Mouse (Mus musculus) liver, embryonic 12.5 days (tissue): Measurements from ENCODE around the gene Msmb. TPM values are rescaled to one million over a fixed set of nuclear protein-coding genes. Genes with fewer than 3 reads are reported as not detected.
A peak's percentile ranks its signal among the peaks of the same experiment; 100 is the strongest.

Experiments
- ATAC-seq: fragments of 200-750 bp; cut with Nextera tagmentation; 2 replicates; pipeline ENCODE4 v1.8.0; 2017; ENCODE audit warnings: moderate number of reproducible peaks, mild to moderate bottlenecking, moderate library complexity
- H3K27ac ChIP-seq: fragments of 300-500 bp; sonication (generic); 2 replicates; pipeline ENCODE4 v1.5.1; 2016; ENCODE audit warnings: mild to moderate bottlenecking
- H3K27me3 ChIP-seq: fragments of 300-500 bp; sonication (generic); replicated peaks from 2 replicates; pipeline ENCODE4 v1.6.1; 2016; ENCODE audit warnings: mild to moderate bottlenecking, moderate library complexity
- H3K36me3 ChIP-seq: fragments of 300-500 bp; sonication (generic); 2 replicates; pipeline ENCODE4 v1.6.1; 2016; ENCODE audit warnings: mild to moderate bottlenecking, moderate library complexity
- H3K4me1 ChIP-seq: fragments of 300-500 bp; sonication (generic); 2 replicates; pipeline ENCODE4 v1.6.1; 2016
- H3K4me2 ChIP-seq: fragments of 300-500 bp; sonication (generic); 2 replicates; pipeline ENCODE4 v1.6.1; 2016; ENCODE audit warnings: mild to moderate bottlenecking, moderate library complexity
- H3K4me3 ChIP-seq: fragments of 300-500 bp; sonication (generic); 2 replicates; pipeline ENCODE4 v1.5.1; 2016; ENCODE audit warnings: mild to moderate bottlenecking, moderate library complexity
- H3K9ac ChIP-seq: fragments of 300-500 bp; sonication (generic); 2 replicates; pipeline ENCODE4 v1.6.1; 2016; ENCODE audit warnings: mild to moderate bottlenecking, moderate library complexity
- H3K9me3 ChIP-seq: fragments of 300-500 bp; sonication (generic); replicated peaks from 2 replicates; pipeline ENCODE4 v1.6.1; 2016; ENCODE audit warnings: mild to moderate bottlenecking, moderate library complexity
- WGBS: fragments of 180-500 bp; shearing (Covaris S2); methylation state at CpG from one replicate; pipeline ENCODE4 v1.1.7; 2016; ENCODE audit not compliant: insufficient replicate concordance; 5-methylcytosine and 5-hydroxymethylcytosine counted together
- polyA plus RNA-seq: library from polyadenylated mRNA; unstranded; fragments of >200 nt; fragmentation: Nextera tagmentation; extraction: Ambion mirVana; gene quantifications from 2 replicates; pipeline ENCODE4 v1.2.1, GENCODE M21; 2016

Msmb gene
- polyA plus RNA-seq, 1 experiment from 2014 or later = 0.50 TPM

- no peaks in the 10 kb centered on the region for H3K36me3 ChIP-seq
- H3K27ac ChIP-seq = no peak overlapping the region
- H3K4me1 ChIP-seq = peaks cover 14% of the 10 kb centered on the region
- H3K9ac ChIP-seq = no peak overlapping the region
- no peak overlapping the region for H3K4me3 ChIP-seq
- H3K4me2 ChIP-seq = no peak overlapping the region
- 70% methylated on average over 2 of the region's 2 CpGs for WGBS
- H3K9me3 ChIP-seq = peaks cover 12% of the 10 kb centered on the region; the same call in 1 of the 2 replicates
- no peak for ATAC-seq
- H3K27me3 ChIP-seq = no peaks in the 10 kb centered on the region
Measured at GRCm38 (mm10) chr14:32150872-32151271, 9.0 kb downstream of the Msmb start.

DNA sequence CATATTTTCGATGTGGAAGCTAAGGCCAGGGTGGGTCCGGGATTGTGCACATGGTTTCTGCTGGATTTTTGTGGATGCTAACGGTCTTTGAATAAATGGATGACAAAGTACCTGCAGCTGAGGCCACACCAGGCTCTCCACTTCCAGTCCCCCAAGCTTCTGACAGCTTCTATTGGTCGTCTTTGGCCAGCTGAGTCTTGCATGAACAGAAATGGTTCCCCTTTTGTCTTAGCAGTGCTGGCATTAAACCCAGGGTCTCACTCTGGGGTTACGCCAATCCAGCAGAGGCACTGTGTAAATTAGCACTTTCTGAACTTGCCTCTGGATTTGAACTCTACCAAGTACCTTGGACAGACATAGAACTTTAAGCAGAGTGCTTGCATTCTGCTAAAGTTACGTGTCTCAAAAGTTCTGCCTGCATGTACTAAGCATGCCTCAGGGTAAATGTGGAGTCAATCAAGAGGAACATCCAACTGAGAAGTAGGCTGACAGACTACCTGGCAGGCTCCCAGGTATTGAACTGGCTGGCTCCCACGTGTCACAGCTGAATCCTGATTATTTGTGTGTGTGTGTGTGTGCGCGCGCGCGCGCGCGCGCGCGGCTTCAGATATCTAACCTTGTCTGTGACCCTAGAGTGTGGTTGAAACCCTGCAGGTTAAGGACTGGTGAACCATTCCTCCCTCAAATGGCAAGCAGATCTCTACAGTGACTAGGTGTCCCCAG lies 10.6 kb downstream of the Msmb start:
- H3K9me3 ChIP-seq = peaks cover 7% of the 10 kb centered on the region; the same call in 1 of the 2 replicates
- no peak overlapping the region for H3K4me2 ChIP-seq
- no peaks in the 10 kb centered on the region for H3K27me3 ChIP-seq
- WGBS = 81% methylated on average over 18 of the region's 18 CpGs
- peaks cover 1% of the 10 kb centered on the region for H3K4me1 ChIP-seq
- no peak overlapping the region for H3K4me3 ChIP-seq
- no peak overlapping the region for H3K9ac ChIP-seq
- ATAC-seq = no peak
- no peak overlapping the region for H3K27ac ChIP-seq
- H3K36me3 ChIP-seq = no peaks in the 10 kb centered on the region

DNA sequence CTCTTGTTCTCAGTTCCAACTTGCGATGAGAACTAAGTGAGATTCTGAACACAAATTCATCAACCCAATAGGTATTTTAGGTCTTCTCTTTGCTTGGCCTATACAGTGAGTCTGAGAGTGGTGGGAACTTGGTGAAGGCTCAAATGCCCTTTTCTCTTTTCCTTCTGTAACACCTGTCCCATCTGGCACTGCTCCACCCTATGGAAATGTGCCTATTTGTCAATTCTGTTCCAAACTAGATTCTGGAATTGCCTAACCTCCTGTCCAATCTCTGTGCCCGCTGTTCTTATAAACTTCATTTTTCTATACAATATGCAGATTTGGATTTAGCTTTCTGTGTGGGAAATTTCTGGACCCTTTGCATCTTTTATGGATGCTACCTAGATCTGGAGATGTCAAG lies 11.3 kb downstream of the Msmb start:
- no peaks in the 10 kb centered on the region; the same call in 1 of the 2 replicates for H3K9me3 ChIP-seq
- no peak overlapping the region for H3K4me2 ChIP-seq
- 87% methylated on average over 2 of the region's 2 CpGs for WGBS
- H3K4me3 ChIP-seq = no peak overlapping the region
- no peaks in the 10 kb centered on the region for H3K4me1 ChIP-seq
- no peak overlapping the region for H3K9ac ChIP-seq
- H3K27me3 ChIP-seq = no peaks in the 10 kb centered on the region
- ATAC-seq = no peak
- H3K36me3 ChIP-seq = no peaks in the 10 kb centered on the region
- no peak overlapping the region for H3K27ac ChIP-seq

DNA sequence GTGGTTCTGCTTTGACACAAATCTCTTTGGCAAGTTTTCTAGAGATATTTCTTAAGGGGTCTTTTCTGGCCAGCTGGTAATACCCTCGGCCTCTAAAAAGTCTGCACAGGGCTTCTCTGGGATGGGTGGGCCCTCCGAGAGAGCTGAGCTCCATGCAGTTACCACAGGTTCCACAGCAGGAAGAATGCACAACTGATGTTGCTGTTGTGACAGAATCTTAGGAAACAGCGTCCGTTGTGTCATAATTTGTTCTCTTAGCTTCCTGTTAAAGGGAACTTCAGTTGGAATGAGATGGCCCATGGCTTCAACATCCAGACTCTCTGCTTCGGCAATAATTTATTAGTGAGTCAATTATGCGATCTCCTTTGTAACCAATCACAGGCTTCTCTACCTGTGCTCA lies 12.9 kb downstream of the Msmb start:
- Histone ChIP-seq H3K27ac (no peak overlapping the region), H3K9me3 (no peaks in the 10 kb centered on the region)
- 80% methylated on average over 6 of the region's 6 CpGs for WGBS

GRCm38 (mm10) chr14:32159150-32159670 lies 17.4 kb downstream of the Msmb start:
- no peaks in the 10 kb centered on the region for H3K9me3 ChIP-seq
- no peaks in the 10 kb centered on the region for H3K27me3 ChIP-seq
- H3K36me3 ChIP-seq = peaks cover 7% of the 10 kb centered on the region; the same call in 1 of the 2 replicates
- H3K4me3 ChIP-seq = peak overlapping the region; percentile 92
- ATAC-seq = peak; percentile 2
- WGBS = 30% methylated on average over 4 of the region's 4 CpGs
- H3K27ac ChIP-seq = peak overlapping the region; percentile 97
- peaks cover 50% of the 10 kb centered on the region for H3K4me1 ChIP-seq
- H3K9ac ChIP-seq = peak overlapping the region; percentile 43
- peak overlapping the region; percentile 89 for H3K4me2 ChIP-seq

More for the DNA sequence above, 12.9 kb downstream of the Msmb start:
- Histone ChIP-seq H3K9ac (no peak overlapping the region), H3K4me3 (no peak overlapping the region), H3K4me1 (peaks cover 12% of the 10 kb centered on the region), H3K36me3 (no peaks in the 10 kb centered on the region), H3K4me2 (no peak overlapping the region), H3K27me3 (no peaks in the 10 kb centered on the region)
- no peak for ATAC-seq

GRCm38 (mm10) chr14:32159690-32160246 lies 17.9 kb downstream of the Msmb start, which contains the start of gene Ncoa4:
Ncoa4 (plus strand) TSS chr14:32159865.
- peaks cover 56% of the 10 kb centered on the region for H3K4me1 ChIP-seq
- H3K9me3 ChIP-seq = no peaks in the 10 kb centered on the region
- peak; percentile 92 for ATAC-seq
- H3K27me3 ChIP-seq = no peaks in the 10 kb centered on the region
- H3K9ac ChIP-seq = peak within 1 kb of the TSS; percentile 94
- peak within 1 kb of the TSS; percentile 97 for H3K27ac ChIP-seq
- WGBS = under 1% methylated on average over 40 of the region's 40 CpGs
- peaks cover 7% of the 10 kb centered on the region; the same call in 1 of the 2 replicates for H3K36me3 ChIP-seq
- peak within 1 kb of the TSS; percentile 89 for H3K4me2 ChIP-seq
- peak within 1 kb of the TSS; percentile 92 for H3K4me3 ChIP-seq

- ATAC-seq = no peak
Measured at GRCm38 (mm10) chr14:32160563-32160962, 18.7 kb downstream of the Msmb start.

DNA sequence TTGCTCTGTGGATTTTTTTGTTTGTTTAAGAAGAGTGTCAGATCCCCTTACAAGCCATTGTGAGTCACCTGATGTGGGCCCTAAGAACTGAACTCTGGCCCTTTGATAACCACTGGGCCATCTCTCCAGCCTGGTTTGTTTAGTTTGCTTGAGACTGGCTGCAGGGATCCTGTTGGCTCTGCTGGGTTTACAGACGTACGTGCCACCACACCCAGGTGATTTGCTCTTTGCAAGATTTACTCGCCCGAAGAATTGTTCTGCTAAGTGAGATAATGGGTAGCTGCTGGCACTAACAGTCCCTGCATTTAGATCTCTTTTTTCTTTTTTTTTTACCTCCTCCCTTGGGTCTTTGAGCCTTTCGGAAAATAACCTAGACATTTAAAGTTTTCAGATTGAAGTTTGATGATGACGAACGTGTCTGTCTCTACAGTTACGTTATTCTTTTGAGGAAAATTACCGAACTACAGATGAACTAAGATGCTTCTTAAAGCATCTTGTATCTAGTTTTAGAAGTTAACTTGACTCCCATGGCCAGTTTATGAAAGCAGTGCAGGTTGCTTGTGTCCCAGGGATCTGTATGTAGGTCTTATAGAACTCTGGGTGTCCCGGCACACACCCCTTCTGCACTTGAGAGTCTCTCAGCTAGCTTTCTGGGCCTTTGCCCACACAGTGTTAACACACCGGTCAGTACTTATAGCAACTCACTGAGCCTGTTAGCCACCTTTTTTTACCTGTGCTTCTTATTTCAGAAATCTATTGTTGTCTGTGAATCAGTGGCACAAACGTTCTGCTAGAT lies 19.5 kb downstream of the Msmb start:
- H3K27ac ChIP-seq = peak overlapping the region; percentile 97
- H3K27me3 ChIP-seq = no peaks in the 10 kb centered on the region
- peaks cover 69% of the 10 kb centered on the region for H3K4me1 ChIP-seq
- H3K4me2 ChIP-seq = peak overlapping the region; percentile 89
- peak overlapping the region; percentile 94 for H3K9ac ChIP-seq
- 53% methylated on average over 12 of the region's 12 CpGs for WGBS
- H3K4me3 ChIP-seq = peak overlapping the region; percentile 92
- H3K36me3 ChIP-seq = peaks cover 7% of the 10 kb centered on the region; the same call in 1 of the 2 replicates
- no peaks in the 10 kb centered on the region for H3K9me3 ChIP-seq
- ATAC-seq = peak; percentile 16

More at GRCm38 (mm10) chr14:32160563-32160962, 18.7 kb downstream of the Msmb start:
- WGBS = 8% methylated on average over 7 of the region's 7 CpGs
- peak overlapping the region; percentile 97 for H3K27ac ChIP-seq
- H3K4me2 ChIP-seq = peak overlapping the region; percentile 89
- H3K9me3 ChIP-seq = no peaks in the 10 kb centered on the region
- peak overlapping the region; percentile 94 for H3K9ac ChIP-seq
- H3K27me3 ChIP-seq = no peaks in the 10 kb centered on the region
- H3K36me3 ChIP-seq = peaks cover 7% of the 10 kb centered on the region; the same call in 1 of the 2 replicates
- peaks cover 64% of the 10 kb centered on the region for H3K4me1 ChIP-seq
- peak overlapping the region; percentile 92 for H3K4me3 ChIP-seq

DNA sequence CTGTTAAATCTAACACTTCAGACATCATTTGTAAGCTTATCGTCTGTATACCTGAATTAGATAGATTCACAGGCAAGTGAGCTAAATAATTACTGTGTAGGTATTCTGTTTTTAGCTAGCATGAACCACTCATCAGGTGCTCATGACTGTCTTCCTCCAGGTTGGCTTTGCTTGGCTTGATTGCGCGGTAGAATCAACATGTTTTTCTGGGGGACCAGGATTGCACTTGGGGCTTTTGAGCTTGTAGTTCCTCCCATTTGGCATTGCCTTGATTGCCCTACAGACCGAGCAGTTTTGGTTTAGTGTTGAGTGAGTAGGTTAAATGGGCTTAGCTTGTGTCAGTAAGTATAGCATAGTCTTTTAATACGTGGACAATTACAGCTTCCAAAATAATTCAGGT lies 20.4 kb downstream of the Msmb start:
- Histone ChIP-seq H3K4me3 (peak overlapping the region; percentile 92), H3K4me2 (peak overlapping the region; percentile 89)

GRCm38 (mm10) chr14:32163203-32163888 lies 21.5 kb downstream of the Msmb start:
- ATAC-seq = no peak
- Histone ChIP-seq H3K9me3 (no peaks in the 10 kb centered on the region), H3K4me1 (peaks cover 88% of the 10 kb centered on the region)

More for the DNA sequence above, 20.4 kb downstream of the Msmb start:
- H3K9ac ChIP-seq = peak overlapping the region; percentile 94
- peaks cover 78% of the 10 kb centered on the region for H3K4me1 ChIP-seq
- no peaks in the 10 kb centered on the region for H3K27me3 ChIP-seq
- WGBS = 82% methylated on average over 5 of the region's 5 CpGs
- peaks cover 10% of the 10 kb centered on the region; the same call in 1 of the 2 replicates for H3K36me3 ChIP-seq
- ATAC-seq = no peak
- H3K9me3 ChIP-seq = no peaks in the 10 kb centered on the region
- H3K27ac ChIP-seq = peak overlapping the region; percentile 97

More at GRCm38 (mm10) chr14:32163203-32163888, 21.5 kb downstream of the Msmb start:
- Histone ChIP-seq H3K4me2 (peak overlapping the region; percentile 89), H3K36me3 (peaks cover 10% of the 10 kb centered on the region; the same call in 1 of the 2 replicates), H3K27ac (peak overlapping the region; percentile 98), H3K4me3 (no peak overlapping the region), H3K9ac (peak overlapping the region; percentile 3; the same call in 1 of the 2 replicates), H3K27me3 (no peaks in the 10 kb centered on the region)
- 80% methylated on average over 11 of the region's 11 CpGs for WGBS
